Mouse (Mus musculus) spleen, postnatal 36 days (tissue): ENCODE results near the gene Zfp628.
"Not testable (repeated sequence)": the region's sequence is repeated elsewhere in the genome, so short reads cannot be mapped to it uniquely, and the experiment has no call there.

Experiments
- DNase-seq, 2 experiments: peaks; one replicate each; pipeline ENCODE4 v3.0.0; 2022; ENCODE audit warnings: low spot score in 2 of 2, mixed read lengths in 1 of 2

Zfp628 gene

DNA sequence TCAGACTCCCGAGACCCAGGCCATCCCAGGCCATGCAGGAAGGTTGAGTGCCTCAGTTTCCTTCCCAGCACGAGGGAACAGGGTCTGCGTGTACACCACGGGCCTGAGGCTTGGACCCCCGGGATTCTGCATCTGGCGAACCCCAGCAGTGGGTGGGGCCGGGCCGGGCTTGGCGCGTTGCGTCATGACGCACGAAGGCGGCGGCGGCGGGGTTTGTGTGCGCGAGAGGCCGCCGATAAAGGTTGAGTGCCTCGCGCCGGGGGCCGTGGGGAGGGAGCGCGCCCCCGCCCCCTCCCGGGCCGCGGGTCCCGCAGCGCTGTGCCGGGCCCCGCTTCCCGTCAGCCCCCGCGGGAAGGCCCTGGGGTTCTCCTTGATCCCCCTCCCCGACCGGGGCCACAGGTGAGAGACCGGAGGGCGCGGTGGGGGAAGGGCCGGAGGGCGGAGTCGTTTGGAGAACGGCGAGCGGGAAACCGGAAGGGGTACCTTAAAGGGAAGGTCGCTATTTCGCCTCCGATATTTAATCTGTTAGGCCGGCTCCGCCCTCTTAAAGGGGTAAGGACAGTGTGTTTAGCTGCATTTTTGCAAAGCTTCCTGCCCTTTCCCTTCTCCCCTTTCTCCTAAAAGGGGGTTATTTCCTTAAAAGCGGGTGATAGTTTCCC is at the start of gene Zfp628:
Gene Zfp628 (plus strand): TSS at position 211 of the 659 bp plus-strand sequence.
- peak; percentile 89 to 93 for DNase-seq

DNA sequence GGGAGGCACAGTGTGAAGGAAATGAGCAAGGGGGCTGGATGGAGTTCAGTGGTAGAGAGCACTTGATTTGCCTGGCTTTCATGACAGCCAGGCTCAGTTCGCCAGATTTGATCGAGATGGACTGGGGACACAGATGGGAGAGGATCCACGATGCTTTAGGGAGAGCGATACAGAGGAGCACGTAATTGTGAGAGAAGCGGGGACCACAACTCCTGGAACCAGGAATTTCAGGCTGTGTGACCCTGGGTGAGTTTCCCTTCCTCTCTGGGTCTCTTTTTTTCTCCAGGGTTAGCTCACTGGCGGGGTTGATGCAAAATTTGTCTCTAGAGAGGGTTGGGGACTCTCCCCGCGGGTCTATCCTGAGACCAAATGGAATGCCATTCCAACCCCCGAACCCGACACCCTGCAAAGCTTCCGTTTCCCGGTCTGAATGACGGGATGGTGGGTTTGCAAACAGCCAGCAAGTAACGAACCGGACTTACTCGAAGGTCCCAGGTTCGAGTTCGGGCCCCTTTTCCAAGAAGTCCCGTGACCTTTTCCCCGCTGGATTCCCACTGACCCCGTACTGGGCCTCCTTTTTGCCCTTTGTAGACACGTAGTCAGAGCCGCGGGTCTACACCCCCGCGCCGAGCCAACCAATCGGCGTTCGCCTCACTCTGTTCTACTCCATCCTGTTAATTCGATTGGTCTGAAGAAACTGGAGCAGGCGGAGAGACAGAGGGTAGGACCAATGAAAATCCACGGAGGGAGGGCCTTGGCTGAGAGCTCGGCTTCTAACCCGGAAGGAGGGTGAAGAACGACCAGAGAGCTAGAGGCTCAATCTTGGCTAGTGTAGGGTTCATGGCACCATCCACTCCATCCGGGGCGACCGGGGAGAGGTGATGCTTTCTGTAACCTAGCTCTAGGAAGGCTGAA is 49.2 kb upstream of the Zfp628 start:
- DNase-seq, result peak; percentile 97

GRCm38 (mm10) chr7:4866631-4867180 is 48.3 kb upstream of the Zfp628 start:
- DNase-seq, result no peak

DNA sequence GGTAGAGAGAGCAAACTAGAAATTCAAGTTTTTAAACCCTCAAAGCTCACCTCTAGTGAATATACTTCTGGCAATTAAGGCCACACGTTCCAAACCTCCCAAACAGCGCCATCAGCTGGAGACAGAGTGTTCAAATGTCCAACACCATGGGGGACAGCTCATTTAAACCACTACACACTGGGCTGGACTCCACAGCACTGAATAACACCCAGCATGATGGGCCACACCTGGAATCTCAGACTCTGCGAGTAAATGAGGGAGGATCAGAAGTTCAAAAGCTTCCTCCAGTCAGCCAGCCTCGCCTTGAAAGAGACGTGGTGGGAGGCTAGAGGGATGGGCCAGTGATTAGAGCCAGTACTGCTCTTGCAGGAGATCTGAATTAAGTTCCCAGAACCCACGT is 44.9 kb upstream of the Zfp628 start, which contains the start of gene Isoc2b:
Gene Isoc2b (minus strand): TSS at position 126 of the 400 bp plus-strand sequence.
- no peak for DNase-seq

- DNase-seq, result peak; percentile 89 to 91
These were observed 38.2 kb upstream of the Zfp628 start, which contains the start of gene Isoc2a for GRCm38 (mm10) chr7:4876753-4877221. Isoc2a (plus strand) TSS chr7:4877153.

- no peak for DNase-seq
These were observed 37.8 kb upstream of the Zfp628 start for GRCm38 (mm10) chr7:4877226-4877625.

- peak; percentile 32 to 36 for DNase-seq
These were observed 36.8 kb upstream of the Zfp628 start for GRCm38 (mm10) chr7:4878186-4878585.

DNA sequence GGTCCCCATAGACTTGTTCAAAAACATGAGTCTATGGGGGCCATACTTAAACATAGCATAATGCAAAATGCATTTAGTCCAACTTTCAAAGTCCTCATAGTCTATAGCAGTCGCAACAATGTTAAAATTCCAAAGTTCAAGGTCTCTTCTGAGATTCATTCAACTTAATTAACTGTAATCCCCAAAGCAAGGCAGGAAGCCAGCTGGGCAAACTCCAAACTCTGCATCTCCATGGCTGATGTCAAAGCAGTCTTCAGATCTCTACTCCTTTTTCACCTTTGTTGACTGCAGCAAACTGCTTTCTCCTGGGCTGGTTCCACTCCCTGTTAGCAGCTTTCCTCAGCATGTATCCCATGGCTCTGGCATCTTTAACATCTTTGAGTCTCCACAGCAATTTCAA is 36.0 kb upstream of the Zfp628 start:
- not testable (repeated sequence) for DNase-seq

DNA sequence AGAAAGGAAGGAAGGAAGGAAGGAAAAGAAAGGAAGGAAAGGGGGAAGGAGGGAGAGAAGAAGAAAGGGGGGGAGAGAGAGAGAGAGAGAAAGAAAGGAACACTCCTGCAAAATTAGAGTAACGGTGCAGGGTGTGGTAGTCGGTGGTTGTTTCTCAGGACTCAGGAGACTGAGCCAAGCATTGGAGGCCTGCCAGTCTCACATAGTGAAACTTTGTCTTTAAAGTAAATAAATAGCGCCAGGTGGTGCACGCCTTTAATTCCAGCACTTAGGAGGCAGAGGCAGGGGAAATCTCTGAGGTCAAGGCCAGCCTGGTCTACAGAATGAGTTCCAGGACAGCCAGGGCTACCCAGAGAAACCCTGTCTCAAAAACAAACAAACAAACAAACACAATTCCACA is 28.3 kb upstream of the Zfp628 start:
- DNase-seq, result no peak

GRCm38 (mm10) chr7:4895186-4895585 is 19.8 kb upstream of the Zfp628 start:
- DNase-seq, result no peak

- DNase-seq, result no peak
These were observed 16.0 kb upstream of the Zfp628 start for GRCm38 (mm10) chr7:4898851-4899648.

- no peak for DNase-seq
These were observed 15.1 kb upstream of the Zfp628 start for GRCm38 (mm10) chr7:4899649-4900522.

DNA sequence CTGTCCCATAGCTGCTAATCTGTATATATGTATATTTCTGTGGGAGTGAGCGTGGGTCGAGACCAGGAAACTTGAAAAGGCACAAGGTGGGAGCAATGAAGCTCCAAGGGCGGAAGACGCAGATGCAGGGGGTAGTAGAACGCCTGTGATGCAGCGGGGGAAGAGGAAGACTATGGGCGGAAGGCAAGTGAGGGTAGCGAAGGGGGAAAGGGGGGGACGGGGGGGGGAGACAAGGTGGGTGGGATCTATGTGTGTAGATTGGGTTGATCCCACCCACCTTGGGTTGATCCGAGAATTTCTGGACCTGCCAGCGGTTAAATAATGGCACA is 14.5 kb upstream of the Zfp628 start:
- DNase-seq, result no peak

DNA sequence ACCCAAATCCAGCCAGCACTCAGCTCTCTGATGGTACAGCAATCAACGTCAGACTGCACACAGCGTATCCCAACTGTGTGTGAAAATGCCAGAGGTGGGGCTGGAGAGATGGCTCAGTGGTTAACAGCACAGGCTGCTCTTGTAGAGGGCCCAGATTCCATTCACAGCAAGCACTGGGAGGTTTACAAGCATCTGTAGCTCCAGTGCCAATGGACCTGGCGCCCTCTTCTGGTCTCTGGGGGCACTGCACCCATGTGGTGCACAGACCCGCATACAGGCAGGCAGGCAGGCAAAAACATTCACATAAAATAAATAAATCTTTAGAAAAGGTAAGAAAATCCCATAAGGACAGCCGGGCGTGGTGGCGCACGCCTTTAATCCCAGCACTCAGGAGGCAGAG is 13.8 kb upstream of the Zfp628 start:
- no peak for DNase-seq

- no peak for DNase-seq
These were observed 12.6 kb upstream of the Zfp628 start for GRCm38 (mm10) chr7:4902404-4902803.

DNA sequence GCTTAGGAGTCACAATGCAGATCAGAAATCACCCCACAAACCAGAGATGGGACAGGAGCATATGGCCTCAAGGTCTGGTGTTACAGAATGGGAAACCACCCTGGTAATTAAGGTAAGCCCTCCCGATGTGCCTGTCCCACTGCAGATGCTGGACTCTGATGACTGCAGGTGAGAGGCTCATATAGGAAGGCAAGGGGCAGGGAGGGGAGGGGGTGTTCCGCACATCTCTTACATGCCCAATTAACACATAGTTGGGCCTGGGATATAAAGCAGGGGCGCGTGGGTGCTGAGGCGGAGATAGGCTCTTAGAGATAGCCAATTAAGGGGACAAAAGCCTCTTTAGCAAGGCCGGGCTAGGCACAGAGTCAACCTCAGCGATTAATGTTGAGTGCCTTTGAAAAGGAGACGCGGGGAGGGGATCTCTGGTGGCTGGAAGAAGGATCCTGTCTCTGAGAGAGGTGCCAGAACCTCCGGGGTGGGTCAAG is 8.5 kb upstream of the Zfp628 start, which contains the start of gene Gm36210:
Gene Gm36210 (minus strand): TSS at position 51 of the 485 bp plus-strand sequence.
- DNase-seq, result no peak

DNA sequence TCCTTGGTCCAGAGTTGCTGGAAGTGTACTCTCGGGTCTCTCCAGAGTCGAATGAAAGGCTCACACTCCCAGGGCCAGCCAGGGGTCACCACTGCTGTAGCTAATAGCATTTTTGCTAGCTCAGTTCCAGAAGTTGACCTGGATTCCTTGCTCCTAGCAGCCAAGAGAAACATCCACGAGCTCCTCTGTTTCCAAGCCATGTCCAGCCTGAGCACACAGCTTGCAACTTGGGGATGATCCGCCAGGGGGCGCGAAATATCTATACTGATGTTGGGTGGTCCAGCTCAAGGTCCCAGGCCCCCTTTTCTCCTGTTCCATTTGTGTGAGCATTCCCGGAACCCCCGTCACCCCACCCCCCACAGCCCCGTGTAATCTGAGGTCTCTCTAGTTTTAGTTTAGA is 3.5 kb upstream of the Zfp628 start:
- peak in 1 of 2 experiments; percentile 28 for DNase-seq

DNA sequence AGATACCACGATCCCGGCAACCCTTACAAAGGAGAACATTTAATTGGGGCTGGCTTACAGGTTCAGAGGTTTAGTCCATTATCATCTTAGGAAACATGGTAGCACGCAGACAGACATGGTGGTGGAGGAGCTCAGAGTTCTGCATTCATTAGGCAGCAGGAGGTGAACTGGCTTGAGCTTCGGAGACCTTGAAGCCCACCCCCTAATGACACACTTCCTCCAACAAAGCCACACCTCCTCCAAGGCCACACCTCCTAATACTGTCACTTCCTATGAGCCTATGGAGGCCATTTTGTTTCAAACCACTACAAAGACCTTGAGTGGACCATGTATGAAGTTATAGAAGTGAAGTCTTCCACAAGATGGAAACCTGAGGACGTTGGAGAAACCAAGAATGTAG is 2.8 kb upstream of the Zfp628 start:
- no peak for DNase-seq

DNA sequence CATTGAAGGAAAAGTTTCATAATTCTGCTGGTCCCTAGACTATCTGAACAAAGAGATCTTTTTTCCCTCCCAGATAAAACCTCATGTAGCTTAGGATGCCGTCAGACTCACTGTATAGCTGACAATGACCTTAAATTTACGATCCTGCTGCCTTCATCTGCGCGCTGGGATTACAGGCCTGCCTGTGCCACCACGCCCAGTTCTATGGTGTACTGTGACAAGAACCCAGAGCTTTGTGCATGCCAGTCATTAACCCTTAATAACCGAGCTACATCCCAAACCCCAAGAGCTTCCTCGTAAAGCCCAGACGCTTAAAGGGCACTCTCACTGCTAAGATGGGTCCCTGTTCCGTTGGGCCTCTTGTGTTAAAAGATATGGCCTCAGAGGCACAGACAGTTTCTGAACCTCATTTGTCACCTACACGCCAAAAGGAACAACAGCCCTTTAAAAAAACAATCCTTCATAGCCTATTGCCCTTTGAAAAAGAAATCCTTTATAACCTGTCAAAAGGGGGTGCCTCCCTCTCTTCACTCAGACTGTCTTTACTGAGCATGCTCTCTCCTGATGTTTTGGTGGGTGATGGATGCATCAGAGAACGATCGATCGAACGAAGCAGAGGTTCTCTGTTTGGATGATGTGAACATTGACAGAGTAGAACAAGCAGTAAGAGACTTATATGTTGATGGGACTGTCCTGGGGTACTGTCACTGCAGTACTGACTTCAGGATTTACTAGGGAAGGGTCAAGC is 826 bp downstream of the Zfp628 start:
- peak in 1 of 2 experiments; percentile 22 for DNase-seq

GRCm38 (mm10) chr7:4917494-4917893 is 2.5 kb downstream of the Zfp628 start:
- no peak for DNase-seq
